Mouse (Mus musculus): ENCODE results near the gene Sgta. TPM values are rescaled to one million over a fixed set of nuclear protein-coding genes. Genes with fewer than 3 reads are reported as not detected.
A peak's percentile ranks its signal among the peaks of the same experiment; 100 is the strongest.

Sgta gene
- total RNA-seq, 2 experiments from 2014 or later: 30.3 to 33.3 TPM

- no peak for ATAC-seq (ENCODE audit: poor library complexity, severe bottlenecking)
Measured at GRCm38 (mm10) chr10:81021547-81022110, 38.4 kb downstream of the Sgta start.

DNA sequence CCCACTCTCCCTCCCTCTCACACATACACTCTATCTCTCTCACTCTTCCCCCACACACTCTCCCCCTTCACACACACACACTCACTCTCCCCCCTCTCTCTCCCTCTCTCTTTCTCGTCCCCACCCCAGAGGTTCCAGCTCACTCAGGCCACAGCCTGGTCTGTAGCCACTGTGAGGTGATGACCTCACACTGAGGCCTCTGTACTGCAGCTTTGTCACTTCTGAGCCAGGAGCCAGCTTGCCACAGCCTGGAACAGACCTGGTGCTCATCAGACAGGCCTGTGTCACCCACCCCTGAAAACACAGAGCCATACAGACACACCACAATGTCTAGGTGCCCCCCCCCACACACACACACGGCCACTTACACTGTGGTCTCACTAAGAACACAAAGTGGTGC lies 39.8 kb downstream of the Sgta start:
- ATAC-seq (ENCODE audit: poor library complexity, severe bottlenecking): no peak

DNA sequence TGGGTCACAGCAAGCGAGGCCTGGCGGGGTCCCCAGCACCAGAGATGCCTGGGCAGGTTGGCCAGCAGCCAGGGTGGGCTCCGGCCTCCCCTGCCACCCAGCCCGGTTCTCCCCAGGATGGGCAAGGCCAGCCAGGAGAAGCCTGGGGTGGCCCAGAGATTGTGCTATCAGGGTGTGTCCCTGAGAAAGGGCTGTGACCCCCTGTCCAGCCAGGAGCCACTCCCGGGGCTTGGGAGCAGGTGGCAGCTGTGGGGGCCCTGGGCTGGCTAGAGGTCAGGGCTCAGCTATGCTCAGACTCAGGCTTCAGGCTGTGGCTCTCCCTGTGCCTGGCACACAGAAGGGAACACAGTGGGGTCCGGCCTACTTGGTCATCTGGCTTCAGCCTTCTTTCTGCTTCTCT lies 40.3 kb downstream of the Sgta start:
- no peak for ATAC-seq (ENCODE audit: poor library complexity, severe bottlenecking)

- no peak for ATAC-seq (ENCODE audit: poor library complexity, severe bottlenecking)
Measured at GRCm38 (mm10) chr10:81018326-81018725, 41.7 kb downstream of the Sgta start.

DNA sequence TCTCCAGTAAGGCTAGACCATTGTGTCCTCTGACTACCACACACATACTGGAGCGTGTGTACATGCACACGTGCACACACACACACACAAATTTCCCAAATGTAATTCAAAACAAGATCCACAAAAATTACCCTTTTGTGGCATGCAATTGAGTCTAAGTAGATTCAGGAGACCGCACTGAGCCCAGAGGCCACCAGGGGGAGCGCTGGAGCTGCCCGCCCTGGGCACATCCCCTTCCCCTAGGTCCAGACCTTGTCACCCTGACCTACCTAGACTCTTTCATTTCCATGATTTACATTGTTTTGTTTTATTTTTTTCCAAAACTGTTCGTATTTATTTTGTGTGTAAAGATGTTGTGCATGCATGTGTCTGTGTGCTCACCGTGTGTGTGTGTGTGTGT lies 43.3 kb downstream of the Sgta start:
- ATAC-seq (ENCODE audit: poor library complexity, severe bottlenecking): peak; percentile 67

DNA sequence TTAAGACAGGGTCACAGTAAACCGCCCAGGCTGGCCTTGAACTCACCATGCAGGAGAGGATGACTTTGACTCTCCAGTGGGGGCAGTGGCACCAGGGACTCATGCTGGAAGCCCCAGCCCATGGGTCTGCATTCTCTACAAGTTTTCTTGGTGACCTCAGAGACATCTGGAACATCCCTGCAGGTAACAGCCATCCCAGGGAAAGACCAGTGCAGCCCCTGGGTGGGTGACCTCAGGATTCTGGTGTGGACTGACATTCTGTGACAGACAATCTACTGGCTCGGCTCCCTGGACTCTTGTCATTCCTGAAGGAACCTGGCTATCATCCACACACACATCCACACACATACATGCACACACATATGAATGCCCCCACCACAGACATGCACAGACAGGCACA lies 44.3 kb downstream of the Sgta start:
- ATAC-seq (ENCODE audit: poor library complexity, severe bottlenecking): no peak

GRCm38 (mm10) chr10:81014393-81015384 lies 45.3 kb downstream of the Sgta start, which contains the start of gene Gng7:
TSS of gene Gng7 (minus strand) at chr10:81014945.
- peak; percentile 97 for ATAC-seq (ENCODE audit: poor library complexity, severe bottlenecking)

DNA sequence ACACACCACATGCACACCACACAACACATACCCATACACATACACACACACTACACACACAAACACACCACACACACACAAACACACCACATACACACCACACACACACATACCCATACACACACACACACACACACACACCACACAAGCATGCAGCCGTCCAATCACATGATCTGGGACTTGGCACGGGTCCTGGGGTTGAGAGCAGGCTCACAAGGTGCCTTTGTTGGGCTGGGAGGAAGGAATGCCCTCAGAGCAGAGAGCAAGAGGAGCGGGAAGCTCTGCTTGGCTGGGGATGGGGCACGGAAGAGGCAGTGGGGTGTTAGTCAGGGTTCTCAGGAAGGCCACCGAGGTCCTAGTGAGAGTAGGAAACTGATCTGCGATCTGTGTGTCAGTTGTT lies 49.1 kb downstream of the Sgta start:
- no peak for ATAC-seq (ENCODE audit: poor library complexity, severe bottlenecking)

DNA sequence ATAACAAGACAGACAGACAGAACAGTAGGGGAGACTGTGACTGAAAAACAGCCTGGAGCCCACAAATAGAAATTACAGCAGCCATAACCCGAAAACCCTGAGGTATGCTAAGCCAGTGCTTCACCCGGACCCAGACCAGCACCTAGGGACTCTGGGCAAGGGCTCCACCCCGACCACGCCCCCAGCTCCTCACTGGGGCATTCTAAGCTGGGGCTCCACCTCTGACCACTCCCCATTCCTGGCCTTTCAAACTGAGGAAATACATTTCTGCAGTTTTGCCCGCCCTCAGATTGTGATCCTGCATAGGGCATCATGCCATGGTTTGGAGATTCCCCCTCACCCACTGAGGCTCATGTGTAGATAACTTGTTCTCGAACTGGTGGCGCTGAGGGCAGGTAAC lies 52.7 kb downstream of the Sgta start:
- no peak for ATAC-seq (ENCODE audit: poor library complexity, severe bottlenecking)

GRCm38 (mm10) chr10:81006005-81006677 lies 53.8 kb downstream of the Sgta start:
- ATAC-seq (ENCODE audit: poor library complexity, severe bottlenecking): no peak

DNA sequence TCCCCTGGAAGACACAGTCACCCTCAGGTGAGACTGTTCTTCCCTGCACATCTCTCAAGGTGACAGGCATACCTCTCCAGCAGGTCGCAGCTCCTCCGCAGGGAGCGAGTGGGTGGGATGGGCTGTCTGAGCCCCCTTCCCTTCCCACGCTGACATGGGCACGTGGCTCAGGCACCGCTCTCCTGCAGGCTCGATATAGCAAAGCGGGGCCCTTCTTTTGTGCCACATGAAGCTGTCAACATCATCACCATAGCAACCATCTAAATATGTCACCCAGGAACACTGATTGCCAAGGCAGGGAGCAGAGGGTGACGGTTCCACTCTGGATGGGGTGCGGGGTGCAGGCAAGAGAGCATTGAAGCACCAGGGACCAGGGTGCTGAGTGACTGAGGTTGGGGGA lies 58.8 kb downstream of the Sgta start:
- no peak for ATAC-seq (ENCODE audit: poor library complexity, severe bottlenecking)

DNA sequence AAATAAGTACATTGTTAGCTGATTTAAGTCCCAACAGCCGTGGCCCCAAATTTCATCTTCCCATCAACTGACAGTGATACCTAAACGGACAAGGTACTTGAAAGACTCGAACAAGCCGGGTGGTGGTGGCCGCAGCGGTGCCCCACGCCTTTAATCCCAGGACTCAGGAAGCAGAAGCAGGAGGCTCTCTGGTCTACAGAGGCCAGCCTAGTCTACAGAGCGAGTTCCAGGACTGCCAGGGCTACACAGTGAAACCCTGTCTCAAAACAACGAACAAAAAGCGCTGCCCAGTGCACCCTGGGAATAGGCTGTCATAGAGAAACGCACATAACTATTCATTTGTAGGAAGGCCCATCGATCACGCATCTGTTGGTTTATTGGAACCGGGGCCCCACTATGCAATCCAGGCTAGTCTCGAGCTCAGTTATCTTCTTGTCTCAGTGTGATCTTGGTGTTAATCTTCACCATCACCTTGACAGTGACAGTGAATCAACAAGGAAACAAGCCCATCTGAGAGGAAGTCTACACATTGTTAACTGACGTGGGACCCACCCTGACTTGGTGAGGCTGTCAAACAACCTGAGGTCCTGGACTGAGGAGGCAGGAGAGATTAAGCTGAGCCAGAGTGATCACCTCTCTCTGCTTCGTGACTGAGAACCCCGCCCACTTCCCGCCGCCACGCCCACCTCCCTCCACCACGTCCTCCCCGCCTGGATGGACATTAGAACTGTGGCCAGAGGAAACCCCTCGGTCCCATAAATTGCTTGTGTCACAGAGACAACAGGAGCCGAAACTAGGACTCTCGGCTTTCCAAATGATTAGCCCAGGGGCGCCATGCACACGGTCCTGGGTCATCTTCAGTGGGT lies 59.6 kb downstream of the Sgta start:
- no peak for ATAC-seq (ENCODE audit: poor library complexity, severe bottlenecking)

GRCm38 (mm10) chr10:80999362-81000196 lies 60.4 kb downstream of the Sgta start:
- peak; percentile 83 for ATAC-seq (ENCODE audit: poor library complexity, severe bottlenecking)

- peak; percentile 65 for ATAC-seq (ENCODE audit: poor library complexity, severe bottlenecking)
Measured at GRCm38 (mm10) chr10:80998778-80999177, 61.2 kb downstream of the Sgta start.

DNA sequence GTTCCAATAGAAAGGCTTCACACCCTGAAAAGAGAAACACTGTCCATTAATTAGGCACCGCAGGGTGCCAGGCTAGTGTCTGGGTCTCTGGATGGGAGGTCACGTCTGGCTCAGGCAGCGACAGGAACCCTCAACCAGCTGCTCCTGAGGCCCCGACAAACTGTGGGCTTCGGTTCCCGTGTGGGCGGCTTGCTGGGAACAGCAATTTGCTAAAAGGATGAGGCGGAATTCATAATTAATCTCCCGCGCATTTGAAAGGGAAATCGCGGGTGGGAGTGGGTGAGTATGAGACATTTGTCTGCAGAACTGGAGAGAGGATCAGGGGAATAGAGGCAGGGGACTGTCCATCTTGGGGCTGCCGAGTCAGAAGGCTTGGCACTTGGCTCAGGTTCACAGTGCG lies 62.0 kb downstream of the Sgta start:
- no peak for ATAC-seq (ENCODE audit: poor library complexity, severe bottlenecking)

- no peak for ATAC-seq (ENCODE audit: poor library complexity, severe bottlenecking)
Measured at GRCm38 (mm10) chr10:80997332-80997731, 62.6 kb downstream of the Sgta start.

- no peak for ATAC-seq (ENCODE audit: poor library complexity, severe bottlenecking)
Measured at GRCm38 (mm10) chr10:80996501-80996900, 63.5 kb downstream of the Sgta start.

DNA sequence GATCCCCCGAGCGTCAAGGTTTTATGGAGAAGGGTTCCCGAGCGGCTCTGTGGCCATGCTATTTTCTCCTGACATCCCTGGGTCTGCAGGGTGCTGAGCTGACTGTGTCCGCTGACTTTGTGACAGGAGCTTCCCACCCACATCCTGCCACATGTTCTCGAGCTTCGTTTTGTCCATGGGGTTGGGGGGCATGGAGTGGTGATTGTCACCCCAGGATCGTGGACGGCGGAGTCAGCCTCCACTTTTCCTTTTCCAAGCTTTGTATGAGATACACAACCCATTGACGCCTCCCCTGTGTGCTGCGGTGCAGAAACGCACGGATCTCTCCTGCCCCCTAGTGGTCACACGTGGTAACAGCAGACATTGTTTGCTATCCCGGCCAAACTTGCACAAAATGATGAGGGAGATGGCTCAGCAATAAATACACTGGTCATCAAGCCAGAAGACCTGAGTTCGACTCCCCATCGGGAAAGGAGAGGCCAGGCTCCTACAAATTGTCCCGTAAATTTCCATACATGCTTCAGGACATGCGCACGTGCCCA lies 64.8 kb downstream of the Sgta start:
- ATAC-seq (ENCODE audit: poor library complexity, severe bottlenecking): peak; percentile 68

- ATAC-seq (ENCODE audit: poor library complexity, severe bottlenecking): no peak
Measured at GRCm38 (mm10) chr10:80994621-80995020, 65.4 kb downstream of the Sgta start.

Data from megakaryocyte, adult 5-6 weeks (primary cell).